In the genomic region with DNA sequence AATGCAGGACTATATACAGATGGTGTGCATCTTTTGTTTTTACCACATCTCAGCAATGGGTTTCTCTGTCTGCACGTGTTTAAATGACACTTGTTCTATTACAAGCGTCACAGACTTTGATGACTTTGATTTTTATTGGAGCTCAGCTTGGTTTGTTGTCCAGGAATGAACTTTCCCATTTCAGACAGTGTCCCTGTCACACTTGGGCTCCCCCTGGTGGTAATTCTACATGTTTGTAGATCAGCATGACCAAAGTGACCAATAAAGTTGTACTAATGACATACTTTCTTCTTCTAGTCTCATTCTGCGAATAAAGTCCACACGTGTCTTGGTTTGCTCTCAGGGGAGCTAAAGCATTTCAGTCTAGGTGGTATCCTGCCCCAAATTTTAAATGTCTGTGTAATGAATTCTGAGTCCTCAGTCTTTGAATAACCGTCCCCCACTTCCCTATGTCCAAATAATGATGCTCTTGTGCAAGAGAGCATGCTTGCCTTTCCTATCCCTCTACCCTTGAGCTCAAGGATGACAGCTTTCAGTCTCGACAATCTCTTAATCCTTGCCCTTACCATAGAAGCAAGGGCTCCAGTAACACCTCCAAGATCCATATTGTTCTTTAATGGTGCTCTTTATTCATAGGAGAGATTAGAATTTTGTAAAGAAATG, we compare ENCODE assay signal across 10 mouse cellular contexts. TPM values are rescaled to one million over a fixed set of nuclear protein-coding genes. Genes with fewer than 3 reads are reported as not detected.
A peak's percentile ranks its signal among the peaks of the same experiment; 100 is the strongest.
DNase-seq lines count a peak whose midpoint lies in the region; ATAC-seq and TF ChIP-seq lines count a peak whose summit lies in the region.
"Had no signal": no experiment of that assay in that cellular context is flagged by ENCODE, and none has a peak within 500 bp of the region (broad histone marks: within the 10 kb centered on the region; RNA-seq: fewer than 3 reads in every experiment).

No protein-coding gene starts in this region.

- no peaks in the 10 kb centered on the region for H3K36me3 ChIP-seq in hindbrain, embryonic 14.5 days (replicated peaks; ENCODE audit: control insufficient read depth, insufficient read depth)

- no peaks in the 10 kb centered on the region for H3K27me3 ChIP-seq in hindbrain, embryonic 14.5 days (ENCODE audit: control insufficient read depth, insufficient read depth, low read length)

- no peak; the same call in 1 of the 2 replicates for ATAC-seq in hindbrain, embryonic 14.5 days (ENCODE audit: low FRiP score)
- no peak for ATAC-seq in inflammation-experienced regulatory T-cells, adult 6 months

- no peak overlapping the region for H3K27ac ChIP-seq in gastrocnemius, adult 2 months
- no peak overlapping the region for H3K27ac ChIP-seq in hindbrain, embryonic 14.5 days

- TF ChIP-seq CTCF in gastrocnemius, adult 2 months (IDR thresholded peaks at IDR 0.05), result peak; percentile 71

- WGBS in hindbrain, embryonic 14.5 days, result 57% methylated on average over 6 of the region's 6 CpGs

- peak; percentile 19 for DNase-seq in gastrocnemius, adult 2 months
- DNase-seq in gastrocnemius, postnatal 36 days, result no peak
- peak; percentile 63 for DNase-seq in testis, postnatal 10 days (ENCODE audit: low spot score)
- DNase-seq in testis, postnatal 14 days (ENCODE audit: low spot score), result no peak
- DNase-seq in cerebellum, adult 8-10 months, result peak; percentile 16
- peak; percentile 79 for DNase-seq in hindbrain, embryonic 14.5 days (ENCODE audit: low spot score)
- DNase-seq in lung, postnatal 14 days, result peak; percentile 72

- intact Hi-C loops in gastrocnemius, adult 2 months (cut with DNase I), result loop anchor here (1.0 kb wide), 1 partner anchor 132 kb away; no protein-coding TSS in a partner anchor
- intact Hi-C loops in gastrocnemius, postnatal 36 days (cut with DNase I), result no loop called here

- no peaks in the 10 kb centered on the region for H3K9me3 ChIP-seq in hindbrain, embryonic 14.5 days (ENCODE audit: control insufficient read depth, low read length)

- H3K4me1 ChIP-seq in hindbrain, embryonic 14.5 days (replicated peaks; ENCODE audit: control insufficient read depth, insufficient read depth, low read length), result no peaks in the 10 kb centered on the region

- no peak overlapping the region for H3K4me3 ChIP-seq in gastrocnemius, adult 2 months
- no peak overlapping the region for H3K4me3 ChIP-seq in hindbrain, embryonic 14.5 days (replicated peaks; ENCODE audit: low read length)

- no peak overlapping the region for H3K4me2 ChIP-seq in hindbrain, embryonic 14.5 days (replicated peaks)

- H3K9ac ChIP-seq in hindbrain, embryonic 14.5 days, result no peak overlapping the region

RNA-seq across cellular contexts. Expression of gene Taar9, which starts 1.9 kb away (rescaled TPM):
- not detected for total RNA-seq in gastrocnemius, adult 2 months (2021)
- not detected for total RNA-seq in gastrocnemius, postnatal 36 days (2021)
- polyA plus RNA-seq in hindbrain, embryonic 14.5 days (2014; fragmentation: Nextera tagmentation; extraction: Ambion mirVana), result not detected in 2 replicates
- not detected for polyA plus RNA-seq in inflammation-experienced regulatory T-cells, adult 6 months (2017; shearing (Covaris generic))
- total RNA-seq: layer of hippocampus, postnatal 25 days had no signal

RNA-seq across cellular contexts. Expression of gene Taar8c, which starts 9.5 kb away (rescaled TPM):
- total RNA-seq in gastrocnemius, adult 2 months (2021), result not detected
- not detected for total RNA-seq in gastrocnemius, postnatal 36 days (2021)
- polyA plus RNA-seq in hindbrain, embryonic 14.5 days (2014; fragmentation: Nextera tagmentation; extraction: Ambion mirVana), result not detected in 2 replicates
- polyA plus RNA-seq in inflammation-experienced regulatory T-cells, adult 6 months (2017; shearing (Covaris generic)), result not detected
- total RNA-seq: layer of hippocampus, postnatal 25 days had no signal

RNA-seq across cellular contexts. Expression of gene Taar8b, which starts 19.2 kb away (rescaled TPM):
- not detected for total RNA-seq in gastrocnemius, adult 2 months (2021)
- not detected for total RNA-seq in gastrocnemius, postnatal 36 days (2021)
- not detected in 2 replicates for polyA plus RNA-seq in hindbrain, embryonic 14.5 days (2014; fragmentation: Nextera tagmentation; extraction: Ambion mirVana)
- polyA plus RNA-seq in inflammation-experienced regulatory T-cells, adult 6 months (2017; shearing (Covaris generic)), result not detected
- total RNA-seq: layer of hippocampus, postnatal 25 days had no signal

RNA-seq across cellular contexts. Expression of gene Taar8a, which starts 34.9 kb away (rescaled TPM):
- not detected for total RNA-seq in gastrocnemius, adult 2 months (2021)
- not detected for total RNA-seq in gastrocnemius, postnatal 36 days (2021)
- polyA plus RNA-seq in hindbrain, embryonic 14.5 days (2014; fragmentation: Nextera tagmentation; extraction: Ambion mirVana), result not detected in 2 replicates
- polyA plus RNA-seq in inflammation-experienced regulatory T-cells, adult 6 months (2017; shearing (Covaris generic)), result not detected
- total RNA-seq: layer of hippocampus, postnatal 25 days had no signal
- polyA plus RNA-seq: spleen, adult 2 months had no signal

RNA-seq across cellular contexts. Expression of gene Stx7, which starts 37.9 kb away (rescaled TPM):
- total RNA-seq in gastrocnemius, adult 2 months (2021), result 10 to 100 TPM; 21.7 to 26.1 TPM
- total RNA-seq in gastrocnemius, postnatal 36 days (2021), result 10 to 100 TPM; 21.5 to 24.3 TPM
- 355 and 384 TPM in 2 replicates for polyA plus RNA-seq in hindbrain, embryonic 14.5 days (2014; fragmentation: Nextera tagmentation; extraction: Ambion mirVana)
- polyA plus RNA-seq in inflammation-experienced regulatory T-cells, adult 6 months (2017; shearing (Covaris generic)), result 10 to 100 TPM; 21.5 to 33.8 (median 23.1) TPM

Comparison
In these comparisons a context has a peak if more than half of its experiments do, and no peak if none do; other contexts are left out.
1. DNase-seq: peak in gastrocnemius, adult 2 months (single experiment), testis, postnatal 10 days (single experiment), cerebellum, adult 8-10 months (single experiment), hindbrain, embryonic 14.5 days (single experiment) and lung, postnatal 14 days (single experiment); none in gastrocnemius, postnatal 36 days (0 of 2) and testis, postnatal 14 days (single experiment).